Mouse (Mus musculus) cortical plate, adult 2 months (tissue): ENCODE results near the gene Exoc4.

Experiments used
- CTCF ChIP-seq: fragments of 200-500 bp; IDR thresholded peaks from 2 replicates; pipeline ENCODE4 v1.5.1; 2011; ENCODE audit warnings: mild to moderate bottlenecking, control low read depth, low read length; ENCODE audit not compliant: insufficient read depth; ENCODE audit errors: extremely low read depth
- POLR2A ChIP-seq: fragments of 200-500 bp; IDR thresholded peaks from 2 replicates; pipeline ENCODE4 v1.6.1; 2011; ENCODE audit warnings: mild to moderate bottlenecking, low read length, control low read depth; ENCODE audit not compliant: insufficient read depth; ENCODE audit errors: extremely low read depth

DNA sequence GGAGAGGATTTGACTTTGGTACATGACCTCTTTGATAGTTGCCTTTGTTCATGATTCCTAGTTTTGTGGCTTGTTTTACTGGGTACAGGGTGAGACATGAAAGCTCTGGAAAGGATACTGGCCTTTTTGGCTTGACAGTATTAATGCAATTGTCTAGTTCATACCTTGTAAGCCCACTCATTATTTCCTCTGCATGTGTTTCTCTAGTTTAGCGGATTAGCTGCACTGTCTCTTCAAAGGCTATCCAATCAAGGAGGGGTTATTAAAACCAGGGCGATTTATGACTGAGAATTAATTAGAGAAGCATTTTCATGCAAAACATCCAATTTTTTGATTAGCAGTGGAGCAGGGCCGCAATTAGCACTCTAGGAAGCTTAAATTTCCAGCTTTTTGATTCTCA lies 216.5 kb downstream of the Exoc4 start:
- no peak for TF ChIP-seq CTCF
- TF ChIP-seq POLR2A, result no peak
